Mouse (Mus musculus) small intestine, adult 2 months (tissue): ENCODE measurements at regions not wholly inside any gene's neighbourhood (a gene's known extent, or its start where the extent isn't known, plus 50 kb on each side); places are given as distances from the start of the nearest gene placed in this dataset.

Experiments
- CTCF ChIP-seq: fragments of 200-500 bp; IDR thresholded peaks from 2 replicates; pipeline ENCODE4 v1.5.1; 2012; ENCODE audit warnings: low read depth, mild to moderate bottlenecking, control low read depth, inconsistent platforms, low read length, moderate library complexity, mixed read lengths; ENCODE audit not compliant: insufficient replicate concordance, insufficient read length; ENCODE audit errors: extremely low read depth
- POLR2A ChIP-seq: fragments of 200-500 bp; IDR thresholded peaks from 2 replicates; pipeline ENCODE4 v1.6.1; 2012; ENCODE audit warnings: low read depth, mild to moderate bottlenecking, control low read depth, inconsistent platforms, low read length, moderate library complexity

DNA sequence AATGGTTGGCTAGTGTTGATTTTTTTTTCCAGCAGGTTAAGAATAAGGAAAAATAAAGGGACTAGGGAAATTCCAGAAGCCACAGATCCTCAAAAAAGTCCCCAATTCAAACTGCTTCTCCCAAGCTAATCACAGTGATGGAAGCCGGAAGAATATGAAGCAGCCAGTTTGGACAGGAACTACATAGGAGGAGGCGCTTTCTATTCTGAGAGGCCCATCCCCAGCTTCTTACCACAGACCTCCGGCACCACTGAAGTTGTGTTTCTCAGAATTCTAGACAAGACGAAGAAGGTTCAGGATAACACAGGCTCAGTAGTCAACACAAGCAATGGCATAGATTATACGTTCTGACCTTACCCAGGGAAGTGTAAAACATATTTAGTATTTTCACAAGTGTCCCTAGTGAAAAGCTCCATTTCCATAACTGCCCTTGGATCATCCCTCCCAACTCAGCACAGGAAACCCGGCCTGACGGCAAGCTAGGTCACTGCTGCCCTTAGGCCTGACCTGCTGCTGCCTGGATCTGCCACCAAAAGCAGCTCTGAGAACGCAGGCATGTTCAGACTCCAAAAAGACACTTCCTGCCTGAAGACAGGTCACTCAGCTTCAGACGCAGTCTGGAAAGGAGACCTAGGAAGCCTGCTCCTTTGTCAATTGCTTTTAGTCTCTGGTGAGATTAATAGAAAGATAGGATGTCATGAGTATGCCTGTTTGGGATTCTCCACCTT lies 97.2 kb upstream of the Tmc1 start:
- TF ChIP-seq POLR2A (no peak), CTCF (no peak)
